Mouse (Mus musculus) liver, embryonic 14.5 days (tissue): ENCODE measurements around the gene Xpo6. TPM values are rescaled to one million over a fixed set of nuclear protein-coding genes. Genes with fewer than 3 reads are reported as not detected.

Source experiments
- ATAC-seq: fragments of 200-750 bp; cut with Nextera tagmentation; 2 replicates; pipeline ENCODE4 v1.8.0; 2017; ENCODE audit warnings: moderate number of reproducible peaks, mild to moderate bottlenecking, moderate library complexity; ENCODE audit not compliant: insufficient read depth
- DNase-seq, 3 experiments: peaks; one replicate each; pipeline ENCODE4 v3.0.0-alpha.2; 2012 to 2013; ENCODE audit warnings: low read depth in 3 of 3, low spot score in 3 of 3
- H3K27ac ChIP-seq: fragments of 300-500 bp; sonication (generic); 2 replicates; pipeline ENCODE4 v1.5.1; 2014; ENCODE audit warnings: moderate library complexity, mild to moderate bottlenecking, control low read depth, inconsistent platforms
- H3K27me3 ChIP-seq: fragments of 300-500 bp; sonication (generic); 2 replicates; pipeline ENCODE4 v1.6.1; 2014; ENCODE audit warnings: mild to moderate bottlenecking, low read length, moderate library complexity; ENCODE audit not compliant: control insufficient read depth, insufficient read depth
- H3K36me3 ChIP-seq: fragments of 300-500 bp; sonication (generic); replicated peaks from 2 replicates; pipeline ENCODE4 v1.6.1; 2014; ENCODE audit warnings: low read depth; ENCODE audit not compliant: control insufficient read depth, insufficient read depth
- H3K4me1 ChIP-seq, 2 experiments: fragments of 200-500 bp in 1 of 2; fragments of 300-500 bp in 1 of 2; sonication (generic) in 1 of 2; replicated peaks; 2 replicates each; pipeline ENCODE4 v1.6.1; 2012 to 2014; ENCODE audit warnings: antibody characterized with exemption in 1 of 2, inconsistent platforms in 1 of 2, low read length in 1 of 2; ENCODE audit not compliant: control insufficient read depth in 2 of 2, insufficient read depth in 2 of 2
- H3K4me2 ChIP-seq: fragments of 300-500 bp; sonication (generic); 2 replicates; pipeline ENCODE4 v1.6.1; 2014; ENCODE audit warnings: low read depth, mild to moderate bottlenecking, control low read depth, moderate library complexity
- H3K4me3 ChIP-seq, 2 experiments: fragments of 200-500 bp in 1 of 2; fragments of 300-500 bp in 1 of 2; sonication (generic) in 1 of 2; 2 replicates each; pipeline ENCODE4 v1.5.1; 2012 to 2014; ENCODE audit warnings: low read depth in 2 of 2, low read length in 2 of 2, mild to moderate bottlenecking in 2 of 2, control low read depth in 1 of 2, inconsistent platforms in 1 of 2, moderate library complexity in 1 of 2; ENCODE audit not compliant: insufficient read depth in 1 of 2
- H3K9ac ChIP-seq: fragments of 300-500 bp; sonication (generic); replicated peaks from 2 replicates; pipeline ENCODE4 v1.6.1; 2014; ENCODE audit warnings: mild to moderate bottlenecking, control low read depth, moderate library complexity
- H3K9me3 ChIP-seq: fragments of 300-500 bp; sonication (generic); 2 replicates; pipeline ENCODE4 v1.6.1; 2016; ENCODE audit warnings: low read length, mixed read lengths; ENCODE audit not compliant: control insufficient read depth
- CTCF ChIP-seq: IDR thresholded peaks from 2 replicates; pipeline ENCODE4 v1.5.1; 2016; ENCODE audit warnings: antibody characterized with exemption, low read depth, control low read depth
- EP300 ChIP-seq: IDR thresholded peaks from 2 replicates; pipeline ENCODE4 v1.6.1; 2016; ENCODE audit warnings: antibody characterized with exemption, low read depth
- WGBS: fragments of 180-500 bp; shearing (Covaris S2); extraction: QIAGEN DNeasy Blood & Tissue Kit; methylation state at CpG from one replicate; pipeline ENCODE4 v1.1.7; 2014; ENCODE audit not compliant: insufficient replicate concordance; 5-methylcytosine and 5-hydroxymethylcytosine counted together
- polyA plus RNA-seq, 2 experiments: library from polyadenylated mRNA; depleted of rRNA in 1 of 2; stranded (reverse) in 1 of 2; unstranded in 1 of 2; fragments of >200 nt; fragmentation: Nextera tagmentation in 1 of 2; extraction: Ambion mirVana in 1 of 2; gene quantifications; 2 replicates each; pipeline versions ENCODE4 v1.2.1 to v1.2.3; 2012 to 2014

Gene Xpo6
- polyA plus RNA-seq, 2 experiments: 18.2 to 47.5 TPM

GRCm38 (mm10) chr7:126111230-126111629 lies 89.1 kb downstream of the Xpo6 start:
- no peak for TF ChIP-seq CTCF
- TF ChIP-seq EP300: no peak
- H3K36me3 ChIP-seq: peaks cover 52% of the 10 kb centered on the region
- 44% methylated on average over 2 of the region's 2 CpGs for WGBS
- no peaks in the 10 kb centered on the region for H3K9me3 ChIP-seq
- H3K27me3 ChIP-seq: no peaks in the 10 kb centered on the region
- H3K4me2 ChIP-seq: no peak overlapping the region
- no peak overlapping the region for H3K4me3 ChIP-seq
- ATAC-seq: 0 out of 2 replicates have a peak, but pooled peaks have one; percentile 41
- H3K9ac ChIP-seq: no peak overlapping the region
- DNase-seq: no peak
- no peak overlapping the region for H3K27ac ChIP-seq
- no peaks in the 10 kb centered on the region; a peak in 1 of 4 replicates for H3K4me1 ChIP-seq

GRCm38 (mm10) chr7:126109898-126110297 lies 90.4 kb downstream of the Xpo6 start:
- no peak for TF ChIP-seq CTCF
- TF ChIP-seq EP300: no peak
- DNase-seq (no peak), ATAC-seq (no peak)
- Histone ChIP-seq H3K36me3 (peaks cover 54% of the 10 kb centered on the region), H3K9me3 (no peaks in the 10 kb centered on the region), H3K27ac (no peak overlapping the region), H3K27me3 (no peaks in the 10 kb centered on the region), H3K4me2 (no peak overlapping the region), H3K4me3 (no peak overlapping the region), H3K9ac (no peak overlapping the region), H3K4me1 (no peaks in the 10 kb centered on the region; a peak in 1 of 4 replicates)
- 73% methylated on average over 3 of the region's 3 CpGs for WGBS

GRCm38 (mm10) chr7:126100440-126100839 lies 99.9 kb downstream of the Xpo6 start:
- no peak overlapping the region for H3K9ac ChIP-seq
- H3K4me3 ChIP-seq: no peak overlapping the region
- no peak overlapping the region for H3K27ac ChIP-seq
- TF ChIP-seq CTCF: no peak
- no peak for TF ChIP-seq EP300
- ATAC-seq (no peak), DNase-seq (no peak)
- H3K9me3 ChIP-seq: no peaks in the 10 kb centered on the region
- peaks cover 26% of the 10 kb centered on the region for H3K36me3 ChIP-seq
- no peaks in the 10 kb centered on the region for H3K4me1 ChIP-seq
- H3K27me3 ChIP-seq: no peaks in the 10 kb centered on the region
- 83% methylated on average over 11 of the region's 11 CpGs for WGBS
- no peak overlapping the region for H3K4me2 ChIP-seq

- ATAC-seq: no peak
- Histone ChIP-seq H3K4me1 (no peaks in the 10 kb centered on the region), H3K4me3 (no peak overlapping the region), H3K4me2 (no peak overlapping the region), H3K9ac (no peak overlapping the region), H3K27me3 (no peaks in the 10 kb centered on the region), H3K36me3 (peaks cover 23% of the 10 kb centered on the region), H3K27ac (no peak overlapping the region), H3K9me3 (no peaks in the 10 kb centered on the region)
- 81% methylated on average over 2 of the region's 2 CpGs for WGBS
- no peak for DNase-seq
- TF ChIP-seq CTCF: no peak
- no peak for TF ChIP-seq EP300
Observed at GRCm38 (mm10) chr7:126099835-126100234, 100.5 kb downstream of the Xpo6 start.

- Histone ChIP-seq H3K4me2 (no peak overlapping the region), H3K36me3 (peaks cover 17% of the 10 kb centered on the region), H3K27me3 (no peaks in the 10 kb centered on the region), H3K9ac (no peak overlapping the region), H3K4me3 (no peak overlapping the region), H3K27ac (no peak overlapping the region), H3K9me3 (no peaks in the 10 kb centered on the region), H3K4me1 (no peaks in the 10 kb centered on the region)
- DNase-seq: no peak
- no peak for ATAC-seq
- 80% methylated on average over 7 of the region's 7 CpGs for WGBS
- TF ChIP-seq EP300 (no peak), CTCF (no peak)
Observed at GRCm38 (mm10) chr7:126099163-126099775, 101.0 kb downstream of the Xpo6 start.
